Mouse (Mus musculus) layer of hippocampus, adult 8-10 months (tissue): ENCODE data around the gene Gm26920. TPM values are rescaled to one million over a fixed set of nuclear protein-coding genes. Genes with fewer than 3 reads are reported as not detected.

Source experiments
- microRNA-seq, 2 experiments: library from miRNA; unstranded; fragments of <30 nt; microRNA quantifications; one replicate each; pipeline ENCODE4 v1.2.0; 2022
- total RNA-seq, 4 experiments: library from RNA; stranded (reverse); gene quantifications; 2 replicates each; pipeline ENCODE4 v1.2.4; 2022

Gene Gm26920
- total RNA-seq, 4 experiments from 2014 or later = not detected

Small RNAs within 50 kb of the gene (microRNA-seq; reads per million reads assigned to microRNA genes)
- gene Gm23368 = 0 reads per million in 2 experiments

Other genes with a start within 250 kb of the Gm26920 start
- gene Zfp940, start 236.7 kb downstream of the Gm26920 start, total RNA-seq = 10 to 100 TPM; 18.6 to 24.0 (median 20.8) TPM
- gene Zfp420, start 230.4 kb downstream of the Gm26920 start, total RNA-seq = 10 to 100 TPM; 14.9 to 23.0 (median 17.0) TPM
- gene Zfp27, start 183.8 kb downstream of the Gm26920 start, total RNA-seq = 10 to 100 TPM; 17.8 to 21.2 (median 18.0) TPM
- gene Zfp383, start 182.2 kb downstream of the Gm26920 start, total RNA-seq = 10 to 100 TPM in 1 of 4 experiments, 1 to 10 TPM in 3; 8.3 to 11.0 (median 9.2) TPM
- 10 to 100 TPM; 17.2 to 19.9 (median 18.2) TPM for gene Zfp74, start 136.3 kb downstream of the Gm26920 start, total RNA-seq
- 1 to 10 TPM; 3.3 to 7.7 (median 4.0) TPM for gene Zfp568, start 106.5 kb downstream of the Gm26920 start, total RNA-seq
- gene Zfp14, start 39.0 kb downstream of the Gm26920 start, total RNA-seq = 10 to 100 TPM in 1 of 4 experiments, 1 to 10 TPM in 3; 8.5 to 10.3 (median 9.5) TPM
- 1 to 10 TPM; 4.3 to 7.1 (median 5.1) TPM for gene Zfp82, start 17.5 kb downstream of the Gm26920 start, total RNA-seq
- gene Zfp566, start 117 bp upstream of the Gm26920 start, total RNA-seq = 10 to 100 TPM in 1 of 4 experiments, 1 to 10 TPM in 3; 5.2 to 10.9 (median 8.0) TPM
- 10 to 100 TPM; 79.6 to 96.9 (median 89.4) TPM for gene Zfp260, start 4.4 kb upstream of the Gm26920 start, total RNA-seq
- 10 to 100 TPM; 28.6 to 34.1 (median 31.2) TPM for gene Zfp382, start 31.5 kb upstream of the Gm26920 start, total RNA-seq
- gene Zfp146, start 79.3 kb upstream of the Gm26920 start, total RNA-seq = 10 to 100 TPM; 49.0 to 54.7 (median 50.3) TPM
- gene Cox7a1, start 93.7 kb upstream of the Gm26920 start, total RNA-seq = 1 to 10 TPM; 4.4 to 6.9 (median 5.1) TPM
- gene Capns1, start 108.4 kb upstream of the Gm26920 start, total RNA-seq = 100 to 1,000 TPM; 196 to 240 (median 227) TPM
- gene Polr2i, start 141.5 kb upstream of the Gm26920 start, total RNA-seq = 10 to 100 TPM; 49.2 to 52.5 (median 49.3) TPM
- 100 to 1,000 TPM; 110 to 130 (median 118) TPM for gene Tbcb, start 141.9 kb upstream of the Gm26920 start, total RNA-seq
- not detected for gene Ovol3, start 145.3 kb upstream of the Gm26920 start, total RNA-seq
- under 1 TPM in 2 of 4 experiments, not detected in 2; 0.41 to 0.77 TPM for gene Thap8, start 189.7 kb upstream of the Gm26920 start, total RNA-seq
- 1 to 10 TPM; 1.1 to 3.4 (median 2.4) TPM for gene Wdr62, start 190.0 kb upstream of the Gm26920 start, total RNA-seq
- gene Clip3, start 201.3 kb upstream of the Gm26920 start, total RNA-seq = 100 to 1,000 TPM; 351 to 448 (median 412) TPM
- 10 to 100 TPM; 52.8 to 69.5 (median 65.3) TPM for gene Alkbh6, start 218.3 kb upstream of the Gm26920 start, total RNA-seq
- gene Syne4, start 224.4 kb upstream of the Gm26920 start, total RNA-seq = 10 to 100 TPM in 3 of 4 experiments, 1 to 10 TPM in 1; 9.6 to 21.2 (median 15.0) TPM
- under 1 TPM; 0.53 to 0.82 (median 0.66) TPM for gene E130208F15Rik, start 231.3 kb upstream of the Gm26920 start, total RNA-seq
- 1 to 10 TPM; 6.7 to 9.9 (median 8.4) TPM for gene Sdhaf1, start 233.5 kb upstream of the Gm26920 start, total RNA-seq